9 mouse cellular contexts compared by ENCODE assay signal in the genomic region with DNA sequence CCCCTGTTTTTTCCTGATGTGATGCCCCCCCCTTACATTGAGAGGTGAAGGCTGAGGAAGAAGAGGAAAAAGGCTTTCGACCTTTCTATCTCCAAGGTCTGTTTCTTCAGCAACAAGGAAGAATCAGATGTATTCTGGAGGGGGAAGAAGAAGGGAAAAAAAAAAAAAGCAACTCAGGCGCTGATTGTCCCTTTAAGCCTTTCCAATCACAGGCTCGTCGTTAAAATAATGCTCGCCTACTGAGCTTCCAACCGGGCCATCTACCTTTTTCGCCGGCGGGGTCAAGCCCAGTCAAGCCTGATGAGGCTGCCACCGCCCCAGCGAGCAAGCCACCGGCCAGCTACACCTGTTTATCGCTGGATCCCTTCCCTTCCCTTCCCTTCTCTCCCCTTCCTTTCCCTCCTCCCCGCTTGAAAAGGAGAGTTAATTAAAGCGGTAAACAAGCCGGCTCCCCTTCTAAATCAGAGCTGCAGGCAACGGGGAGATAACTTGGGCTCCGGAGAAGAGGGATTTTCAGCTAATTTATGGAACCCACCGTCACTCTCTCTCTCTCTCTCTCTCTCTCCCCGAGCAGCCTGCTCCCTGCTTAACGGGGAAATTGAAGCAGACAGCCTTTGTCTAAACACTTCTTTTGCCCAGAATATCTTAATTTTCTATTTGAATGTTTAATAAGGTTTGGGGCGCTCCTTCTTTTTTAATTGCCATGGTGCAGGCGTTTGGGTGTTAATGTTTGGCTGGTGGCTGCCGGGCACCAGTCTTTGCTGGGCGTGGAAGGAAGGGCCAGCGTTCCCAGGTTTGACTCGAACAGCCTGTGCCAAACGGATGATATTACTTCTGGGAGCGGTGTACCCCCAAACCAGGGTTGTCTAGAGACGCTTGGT.
DNase-seq lines count a peak whose midpoint lies in the region; ATAC-seq lines count a peak whose summit lies in the region.
"Had no signal": no experiment of that assay in that cellular context is flagged by ENCODE, and none has a peak within 500 bp of the region (broad histone marks: within the 10 kb centered on the region; RNA-seq: fewer than 3 reads in every experiment).

No protein-coding gene starts in this region.

- H3K27ac ChIP-seq in heart, embryonic 12.5 days (ENCODE audit: poor library complexity, severe bottlenecking) = no peak overlapping the region
- peak overlapping the region; percentile 71 for H3K27ac ChIP-seq in embryonic facial prominence, embryonic 10.5 days (replicated peaks)
- no peak overlapping the region for H3K27ac ChIP-seq in intestine, embryonic 15.5 days
- no peak overlapping the region for H3K27ac ChIP-seq in neural tube, embryonic 15.5 days (replicated peaks)

- no peaks in the 10 kb centered on the region for H3K9me3 ChIP-seq in heart, embryonic 12.5 days (replicated peaks)
- no peaks in the 10 kb centered on the region for H3K9me3 ChIP-seq in embryonic facial prominence, embryonic 10.5 days
- no peaks in the 10 kb centered on the region for H3K9me3 ChIP-seq in intestine, embryonic 15.5 days
- no peaks in the 10 kb centered on the region for H3K9me3 ChIP-seq in neural tube, embryonic 15.5 days (replicated peaks)

- intact Hi-C loops in heart, postnatal 14 days (cut with DNase I) = loop anchor here (5.0 kb wide), 1 partner anchor 132 kb away; no protein-coding TSS in a partner anchor
- intact Hi-C loops in gastrocnemius, postnatal 14 days (cut with DNase I; ENCODE audit: low total_unique reads) = no loop called here

- H3K9ac ChIP-seq in heart, embryonic 12.5 days = no peak overlapping the region
- H3K9ac ChIP-seq in intestine, embryonic 15.5 days = no peak overlapping the region
- no peak overlapping the region for H3K9ac ChIP-seq in neural tube, embryonic 15.5 days (replicated peaks)

- peaks cover 15% of the 10 kb centered on the region for H3K4me1 ChIP-seq in heart, embryonic 12.5 days (replicated peaks)
- H3K4me1 ChIP-seq in embryonic facial prominence, embryonic 10.5 days = peaks cover 37% of the 10 kb centered on the region
- H3K4me1 ChIP-seq in intestine, embryonic 15.5 days (replicated peaks) = peaks cover 8% of the 10 kb centered on the region
- 0 out of 2 replicates have a peak, but pooled peaks cover 6% of the 10 kb centered on the region for H3K4me1 ChIP-seq in neural tube, embryonic 15.5 days

- WGBS in heart, embryonic 12.5 days = under 1% methylated on average over 30 of the region's 30 CpGs
- WGBS in embryonic facial prominence, embryonic 10.5 days = under 1% methylated on average over 30 of the region's 30 CpGs
- 5% methylated on average over 30 of the region's 30 CpGs for WGBS in intestine, embryonic 15.5 days
- under 1% methylated on average over 30 of the region's 30 CpGs for WGBS in neural tube, embryonic 15.5 days

- H3K27me3 ChIP-seq in heart, embryonic 12.5 days (replicated peaks) = peaks cover 89% of the 10 kb centered on the region
- peaks cover 100% of the 10 kb centered on the region for H3K27me3 ChIP-seq in embryonic facial prominence, embryonic 10.5 days (replicated peaks; ENCODE audit: low read depth, poor library complexity, severe bottlenecking)
- H3K27me3 ChIP-seq in intestine, embryonic 15.5 days (replicated peaks) = peaks cover 81% of the 10 kb centered on the region
- H3K27me3 ChIP-seq in neural tube, embryonic 15.5 days (replicated peaks) = peaks cover 94% of the 10 kb centered on the region

- no peaks in the 10 kb centered on the region for H3K36me3 ChIP-seq in heart, embryonic 12.5 days
- no peaks in the 10 kb centered on the region for H3K36me3 ChIP-seq in embryonic facial prominence, embryonic 10.5 days (replicated peaks)
- no peaks in the 10 kb centered on the region for H3K36me3 ChIP-seq in intestine, embryonic 15.5 days
- H3K36me3 ChIP-seq in neural tube, embryonic 15.5 days = no peaks in the 10 kb centered on the region

- peak overlapping the region; percentile 24 for H3K4me3 ChIP-seq in heart, embryonic 12.5 days
- H3K4me3 ChIP-seq in embryonic facial prominence, embryonic 10.5 days = peak overlapping the region; percentile 53
- H3K4me3 ChIP-seq in intestine, embryonic 15.5 days (replicated peaks) = no peak overlapping the region
- no peak overlapping the region for H3K4me3 ChIP-seq in neural tube, embryonic 15.5 days (replicated peaks)

- no peak for ATAC-seq in heart, embryonic 12.5 days (ENCODE audit: insufficient number of reproducible peaks, low FRiP score)
- no peak for ATAC-seq in intestine, embryonic 15.5 days
- ATAC-seq in neural tube, embryonic 15.5 days (ENCODE audit: low FRiP score) = no peak

- DNase-seq in heart, postnatal 14 days = no peak
- DNase-seq in embryonic facial prominence, embryonic 10.5 days (ENCODE audit: low spot score) = peak; percentile 39
- no peak for DNase-seq in ovary, postnatal 10 days (ENCODE audit: low spot score)
- DNase-seq in thymus, adult 18-20 months = no peak
- DNase-seq in gastrocnemius, postnatal 14 days = no peak
- DNase-seq: kidney, adult 9 months had no signal

- H3K4me2 ChIP-seq in heart, embryonic 12.5 days = peak overlapping the region; percentile 55
- H3K4me2 ChIP-seq in intestine, embryonic 15.5 days (replicated peaks) = peak overlapping the region; percentile 33; the same call in 1 of the 2 replicates
- peak overlapping the region; percentile 15; the same call in 1 of the 2 replicates for H3K4me2 ChIP-seq in neural tube, embryonic 15.5 days

Comparison
In these comparisons a context has a peak if more than half of its experiments do, and no peak if none do; other contexts are left out.
1. H3K4me3 ChIP-seq: peak in heart, embryonic 12.5 days (single experiment) and embryonic facial prominence, embryonic 10.5 days (single experiment); none in intestine, embryonic 15.5 days (single experiment) and neural tube, embryonic 15.5 days (single experiment).
2. Peak in every context shown above with its lines, with median percentiles within 50 percentile points of each other: H3K4me2 ChIP-seq.